Mouse (Mus musculus) heart, adult 2 months (tissue): Measurements from ENCODE around the gene Fetub. TPM values are rescaled to one million over a fixed set of nuclear protein-coding genes. Genes with fewer than 3 reads are reported as not detected.
A peak's percentile ranks its signal among the peaks of the same experiment; 100 is the strongest.

Source experiments
- DNase-seq, 2 experiments: peaks; one replicate each; pipeline ENCODE4 v3.0.0; 2021
- H3K27ac ChIP-seq: fragments of 200-600 bp; 2 replicates; pipeline ENCODE4 v1.8.1; 2022
- H3K27me3 ChIP-seq: fragments of 200-500 bp; 2 replicates; pipeline ENCODE4 v1.6.1; 2012; ENCODE audit warnings: mild to moderate bottlenecking, low read length, inconsistent platforms, mixed read lengths; ENCODE audit not compliant: control insufficient read depth, insufficient read depth
- H3K36me3 ChIP-seq: fragments of 200-500 bp; 2 replicates; pipeline ENCODE4 v1.6.1; 2012; ENCODE audit warnings: low read length, inconsistent platforms; ENCODE audit not compliant: control insufficient read depth, insufficient read depth
- H3K4me1 ChIP-seq: fragments of 200-500 bp; 2 replicates; pipeline ENCODE4 v1.6.1; 2011; ENCODE audit warnings: low read length; ENCODE audit not compliant: control insufficient read depth, insufficient read depth
- H3K4me3 ChIP-seq: fragments of 200-600 bp; 2 replicates; pipeline ENCODE4 v1.8.1; 2022
- H3K79me2 ChIP-seq: fragments of 200-500 bp; replicated peaks from 2 replicates; pipeline ENCODE4 v1.6.1; 2012; ENCODE audit warnings: mild to moderate bottlenecking, inconsistent platforms, low read length, moderate library complexity, mixed read lengths; ENCODE audit not compliant: control insufficient read depth, insufficient read depth
- H3K9ac ChIP-seq: fragments of 200-500 bp; 2 replicates; pipeline ENCODE4 v1.6.1; 2012; ENCODE audit warnings: low read depth, mild to moderate bottlenecking, control low read depth, inconsistent platforms, low read length, mixed read lengths
- CTCF ChIP-seq: fragments of 200-600 bp; IDR thresholded peaks from 2 replicates; pipeline ENCODE4 v1.8.1; 2022; ENCODE audit warnings: antibody characterized with exemption, mild to moderate bottlenecking, moderate library complexity
- EP300 ChIP-seq: fragments of 200-500 bp; IDR thresholded peaks from 2 replicates; pipeline ENCODE4 v1.6.1; 2011; ENCODE audit warnings: low read depth, low read length, control low read depth; ENCODE audit not compliant: insufficient read depth
- POLR2A ChIP-seq: fragments of 200-500 bp; IDR thresholded peaks from 2 replicates; pipeline ENCODE4 v1.6.1; 2011; ENCODE audit warnings: mild to moderate bottlenecking, low read depth, low read length, control low read depth; ENCODE audit not compliant: insufficient read depth
- WGBS: fragments of 180-500 bp; shearing (Covaris S2); methylation state at CpG from one replicate; pipeline ENCODE4 v1.1.7; 2018; 5-methylcytosine and 5-hydroxymethylcytosine counted together
- intact Hi-C: fragments of 180-260 bp; cut with DNase I; formaldehyde crosslinking; loops from one replicate; pipeline ENCODE4 v1.15.1; 2025
- polyA plus RNA-seq: library from polyadenylated mRNA; depleted of rRNA; stranded (reverse); fragments of >200 nt; gene quantifications from 2 replicates; pipeline ENCODE4 v1.2.3, GENCODE M21; 2012
- total RNA-seq, 2 experiments: library from RNA; stranded (reverse); gene quantifications; 2 replicates each; pipeline ENCODE4 v1.2.3; 2021

The Fetub gene
- total and polyA plus RNA-seq, 3 experiments, result 0.27 to 0.86 (median 0.57) TPM

- intact Hi-C loops, result no loop called here
- TF ChIP-seq POLR2A, result no peak
- TF ChIP-seq EP300, result no peak
- no peak for TF ChIP-seq CTCF
- no peak for DNase-seq
- H3K4me3 ChIP-seq, result no peak overlapping the region
- H3K79me2 ChIP-seq, result no peaks in the 10 kb centered on the region
- H3K27me3 ChIP-seq, result no peaks in the 10 kb centered on the region
- H3K9ac ChIP-seq, result no peak overlapping the region
- WGBS, result 35% methylated on average over 5 of the region's 5 CpGs
- no peaks in the 10 kb centered on the region for H3K36me3 ChIP-seq
- H3K27ac ChIP-seq, result no peak overlapping the region
- H3K4me1 ChIP-seq, result no peaks in the 10 kb centered on the region
Measured at GRCm38 (mm10) chr16:22899346-22899745, 18.8 kb upstream of the Fetub start.

GRCm38 (mm10) chr16:22899866-22900570 is 18.1 kb upstream of the Fetub start:
- no peaks in the 10 kb centered on the region for H3K27me3 ChIP-seq
- intact Hi-C loops, result no loop called here
- TF ChIP-seq POLR2A, result no peak
- TF ChIP-seq CTCF, result no peak
- TF ChIP-seq EP300, result no peak
- H3K27ac ChIP-seq, result no peak overlapping the region
- H3K9ac ChIP-seq, result no peak overlapping the region
- no peaks in the 10 kb centered on the region for H3K79me2 ChIP-seq
- no peaks in the 10 kb centered on the region for H3K4me1 ChIP-seq
- no peak overlapping the region for H3K4me3 ChIP-seq
- no peak for DNase-seq
- no peaks in the 10 kb centered on the region for H3K36me3 ChIP-seq
- 70% methylated on average over 10 of the region's 10 CpGs for WGBS

GRCm38 (mm10) chr16:22901326-22901725 is 16.8 kb upstream of the Fetub start:
- 74% methylated on average over 3 of the region's 3 CpGs for WGBS
- Histone ChIP-seq H3K4me3 (no peak overlapping the region), H3K27ac (no peak overlapping the region), H3K36me3 (no peaks in the 10 kb centered on the region), H3K4me1 (no peaks in the 10 kb centered on the region), H3K79me2 (no peaks in the 10 kb centered on the region), H3K27me3 (no peaks in the 10 kb centered on the region), H3K9ac (no peak overlapping the region)
- TF ChIP-seq POLR2A (no peak), CTCF (no peak), EP300 (no peak)
- DNase-seq, result no peak
- intact Hi-C loops, result no loop called here

- no peak overlapping the region for H3K9ac ChIP-seq
- H3K27ac ChIP-seq, result no peak overlapping the region
- H3K4me3 ChIP-seq, result no peak overlapping the region
- no peaks in the 10 kb centered on the region; the same call in 1 of the 2 replicates for H3K4me1 ChIP-seq
- no peaks in the 10 kb centered on the region for H3K27me3 ChIP-seq
- TF ChIP-seq EP300 (no peak), CTCF (no peak), POLR2A (no peak)
- no peaks in the 10 kb centered on the region for H3K79me2 ChIP-seq
- intact Hi-C loops, result no loop called here
- WGBS, result 84% methylated on average over 6 of the region's 6 CpGs
- H3K36me3 ChIP-seq, result no peaks in the 10 kb centered on the region
- no peak for DNase-seq
Measured at GRCm38 (mm10) chr16:22909290-22909689, 8.8 kb upstream of the Fetub start.

- peak; percentile 34 to 45 for DNase-seq
- H3K27ac ChIP-seq, result no peak overlapping the region
- H3K36me3 ChIP-seq, result no peaks in the 10 kb centered on the region
- 72% methylated on average over 3 of the region's 3 CpGs for WGBS
- TF ChIP-seq CTCF, result no peak
- TF ChIP-seq EP300, result no peak
- no peak for TF ChIP-seq POLR2A
- intact Hi-C loops, result no loop called here
- no peaks in the 10 kb centered on the region for H3K79me2 ChIP-seq
- no peaks in the 10 kb centered on the region for H3K27me3 ChIP-seq
- H3K4me3 ChIP-seq, result no peak overlapping the region
- no peaks in the 10 kb centered on the region; the same call in 1 of the 2 replicates for H3K4me1 ChIP-seq
- H3K9ac ChIP-seq, result no peak overlapping the region
Measured at GRCm38 (mm10) chr16:22911986-22912385, 6.1 kb upstream of the Fetub start.

GRCm38 (mm10) chr16:22912886-22913285 is 5.2 kb upstream of the Fetub start:
- H3K79me2 ChIP-seq, result no peaks in the 10 kb centered on the region
- H3K27ac ChIP-seq, result no peak overlapping the region
- DNase-seq, result no peak
- intact Hi-C loops, result no loop called here
- no peaks in the 10 kb centered on the region for H3K27me3 ChIP-seq
- H3K9ac ChIP-seq, result no peak overlapping the region
- TF ChIP-seq EP300, result no peak
- TF ChIP-seq POLR2A, result no peak
- no peak for TF ChIP-seq CTCF
- H3K4me1 ChIP-seq, result no peaks in the 10 kb centered on the region; the same call in 1 of the 2 replicates
- no peaks in the 10 kb centered on the region for H3K36me3 ChIP-seq
- 61% methylated on average over 6 of the region's 6 CpGs for WGBS
- H3K4me3 ChIP-seq, result no peak overlapping the region
